Mouse (Mus musculus) kidney, postnatal 10 days (tissue): ENCODE data around the gene Smim5.

Experiments
- DNase-seq: peaks from one replicate; pipeline ENCODE4 v3.0.0; 2021; ENCODE audit warnings: mixed read lengths

The Smim5 gene

DNA sequence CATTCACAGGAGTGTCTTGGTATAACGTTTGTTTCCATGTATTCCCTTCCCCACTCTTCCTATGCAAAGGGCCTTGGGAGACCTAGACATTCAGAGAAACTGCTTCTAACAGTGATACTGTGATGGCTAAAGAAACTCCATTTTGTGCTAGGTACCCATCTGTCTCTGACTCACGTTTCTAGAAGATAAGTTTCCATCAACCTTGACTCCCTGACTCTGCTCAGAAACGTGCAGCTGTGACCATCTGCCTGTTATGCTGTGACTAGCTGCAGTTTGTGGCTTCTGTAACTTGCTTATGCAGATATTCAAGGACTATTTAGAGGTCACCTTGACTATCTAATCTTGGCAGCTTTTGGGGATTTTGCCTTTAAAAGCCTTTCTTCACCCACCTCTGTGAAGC, 31.5 kb downstream of the Smim5 start:
- DNase-seq = no peak

DNA sequence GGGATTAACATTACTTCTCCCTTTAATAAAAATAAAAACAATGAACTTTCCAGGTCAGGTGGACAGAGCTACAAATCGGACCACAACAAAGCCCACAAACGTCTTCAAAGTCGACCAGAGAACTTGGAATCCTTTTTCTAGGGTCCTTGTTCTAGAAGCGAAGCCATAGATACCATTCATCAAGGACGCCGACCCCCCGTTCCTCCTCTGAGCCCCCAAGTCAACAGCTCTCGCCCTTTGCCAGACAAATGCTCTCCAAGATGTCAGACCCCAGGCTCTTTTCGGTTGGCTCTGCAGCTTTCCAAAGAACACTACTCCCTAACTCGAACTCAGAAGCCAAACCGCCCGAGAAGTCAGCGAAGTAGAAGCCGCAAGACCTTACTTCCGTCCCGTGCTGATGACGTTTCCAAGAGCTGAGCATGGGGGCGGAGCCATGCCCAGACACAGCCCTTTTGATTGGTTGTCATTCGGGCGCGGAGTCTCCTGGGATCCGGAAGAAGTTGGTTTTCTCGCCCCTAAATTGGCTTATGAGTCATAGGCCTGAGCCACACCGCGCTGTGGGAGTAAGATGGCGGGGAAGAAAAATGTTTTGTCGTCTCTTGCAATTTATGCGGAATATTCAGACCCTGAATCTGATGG, 33.5 kb downstream of the Smim5 start, which contains the start of the genes Sap30bp and Recql5:
Sap30bp (plus strand) TSS at position 175 of the 639 bp plus-strand sequence.
Recql5 (minus strand) TSS at position 370 of the 639 bp plus-strand sequence.
- peak; percentile 98 for DNase-seq

DNA sequence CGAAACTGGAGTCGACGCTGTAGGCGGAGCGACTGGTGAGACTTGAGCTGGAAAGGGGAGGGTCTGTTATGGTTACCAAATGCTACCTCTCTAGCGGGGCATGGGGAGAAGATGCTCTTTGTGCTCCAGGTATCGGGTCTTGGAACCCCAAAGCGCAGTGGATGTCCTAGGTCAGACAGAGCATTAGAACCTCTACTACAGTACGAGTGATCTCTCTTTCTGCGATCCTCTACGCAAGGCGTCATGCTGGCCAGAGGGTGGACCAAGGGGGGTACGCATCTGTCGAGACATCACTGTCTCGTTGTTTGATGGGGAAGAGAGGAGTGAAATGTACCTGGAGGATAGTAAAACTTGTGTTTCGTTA, 34.0 kb downstream of the Smim5 start:
- DNase-seq = no peak

DNA sequence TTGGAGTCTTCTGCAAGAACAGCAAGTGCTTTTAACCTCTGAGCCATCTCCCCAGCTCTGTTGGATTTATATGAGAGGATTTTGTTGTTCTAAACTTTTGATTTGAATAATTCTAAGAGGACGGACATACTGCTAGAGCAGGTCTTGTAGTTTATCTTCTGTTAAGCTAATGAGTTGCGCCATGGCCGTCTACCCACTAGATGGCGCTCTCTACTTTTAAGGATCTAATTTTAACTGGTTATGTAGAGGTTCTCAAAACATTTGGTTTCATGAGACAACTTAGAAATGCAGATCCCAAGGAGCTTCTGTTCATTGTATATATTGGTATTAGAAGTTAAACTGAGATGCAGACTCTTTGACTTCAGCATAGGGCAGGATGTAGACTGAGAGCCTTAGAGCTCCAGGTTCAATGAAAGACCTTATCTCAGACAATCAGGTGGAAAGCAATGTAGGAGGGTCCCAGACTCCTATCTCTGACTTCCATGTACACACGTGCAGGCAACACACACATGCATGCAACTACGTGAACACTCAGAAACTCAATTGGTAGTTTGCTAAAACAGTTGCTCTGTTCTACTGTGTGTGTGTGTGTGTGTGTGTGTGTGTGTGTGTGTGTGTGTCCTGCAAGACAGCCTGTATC, 40.0 kb downstream of the Smim5 start:
- peak; percentile 84 for DNase-seq

GRCm38 (mm10) chr11:115941980-115942379, 42.2 kb downstream of the Smim5 start:
- DNase-seq = no peak

DNA sequence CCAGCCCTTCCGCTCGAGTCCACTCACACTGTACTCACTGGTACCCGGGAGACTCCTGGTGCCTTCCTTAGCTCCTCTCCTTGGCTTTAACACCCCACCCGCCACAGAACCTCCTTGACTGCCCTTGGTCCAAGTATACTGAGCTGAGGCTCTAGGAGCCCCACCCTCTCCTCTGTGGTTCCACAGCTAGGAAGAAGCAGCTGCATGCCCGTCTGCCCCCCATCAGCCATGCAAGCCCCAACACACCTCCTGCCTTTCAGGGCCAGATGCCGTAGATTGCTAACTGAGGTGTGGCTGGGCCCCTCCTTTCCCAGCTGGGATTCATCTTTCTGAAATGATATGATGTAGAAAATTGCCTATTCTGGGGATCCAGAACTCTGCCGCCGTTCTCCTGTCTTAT, 45.5 kb downstream of the Smim5 start:
- no peak for DNase-seq

GRCm38 (mm10) chr11:115946221-115946828, 46.6 kb downstream of the Smim5 start:
- no peak for DNase-seq

DNA sequence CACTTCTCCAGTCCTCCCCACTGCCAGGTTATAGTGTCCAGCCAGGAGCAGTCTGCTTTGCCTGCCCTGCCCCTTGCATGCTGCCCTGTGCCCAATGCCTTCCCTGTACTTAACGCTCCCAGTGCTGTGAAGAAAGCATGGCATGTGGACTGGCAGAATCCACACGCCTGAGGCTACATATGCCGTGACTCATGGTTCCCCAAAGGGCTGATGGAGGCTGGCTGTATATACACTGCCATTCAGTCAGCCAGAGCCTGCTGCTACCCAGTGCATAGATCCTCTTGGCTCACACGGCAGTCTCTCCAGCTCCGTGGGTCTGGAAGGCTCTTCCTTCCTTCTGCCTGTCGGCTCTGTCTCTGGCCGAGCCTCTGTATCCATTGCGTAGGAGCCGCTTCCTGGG, 48.5 kb downstream of the Smim5 start:
- DNase-seq = no peak

GRCm38 (mm10) chr11:115950719-115951118, 51.0 kb downstream of the Smim5 start:
- no peak for DNase-seq

DNA sequence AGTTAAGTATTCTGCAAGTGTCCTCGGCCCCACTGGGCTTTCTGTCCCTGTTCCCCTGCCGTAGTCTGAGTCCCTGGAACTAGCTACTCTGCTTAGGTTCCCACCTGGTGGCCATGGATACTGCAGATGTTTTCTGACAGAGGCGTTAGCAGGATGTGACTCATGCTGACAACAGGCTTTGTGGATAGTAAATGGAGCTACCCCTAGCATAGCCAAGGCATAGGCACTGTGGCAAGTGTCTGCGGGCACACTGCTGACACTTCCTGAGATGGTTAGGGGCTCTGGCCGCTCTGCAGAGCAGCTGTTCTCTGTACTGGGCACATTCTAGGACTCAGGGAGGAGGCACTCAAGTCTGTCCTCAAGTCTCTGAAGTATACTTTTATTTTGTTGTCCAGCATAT, 54.9 kb downstream of the Smim5 start:
- DNase-seq = no peak

DNA sequence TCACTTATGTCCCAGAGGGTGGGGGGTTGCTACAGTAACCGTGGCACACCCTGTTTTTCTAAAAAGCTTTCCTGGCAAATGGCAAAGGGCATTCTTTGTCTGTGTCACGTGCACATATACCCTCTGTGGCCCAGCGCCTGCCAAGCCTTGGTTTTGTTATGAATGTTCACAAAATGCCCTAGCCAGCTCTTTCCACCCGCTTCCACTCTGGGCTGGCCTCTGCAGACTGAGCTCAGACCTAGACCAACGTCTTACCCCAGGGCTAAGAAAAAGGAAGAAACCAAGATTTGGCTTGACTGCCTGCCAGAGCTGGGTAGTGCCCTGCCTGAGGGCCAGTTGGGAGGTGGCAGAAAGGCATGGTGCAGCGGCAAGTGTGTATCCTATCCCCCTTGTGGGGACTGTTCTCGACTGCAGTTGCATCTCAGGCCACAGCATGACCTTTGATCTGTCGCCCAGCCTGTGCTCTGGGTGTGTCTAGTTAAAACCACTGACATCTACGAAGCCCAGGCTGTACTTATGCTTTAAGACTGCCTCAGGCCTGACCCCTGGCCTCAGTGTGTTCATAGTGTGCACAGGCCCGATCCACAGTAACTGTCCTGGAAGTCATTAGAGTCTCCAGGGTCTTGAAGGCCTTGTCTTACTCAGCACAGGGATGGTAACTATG, 55.6 kb downstream of the Smim5 start:
- DNase-seq = peak; percentile 46
